Mouse (Mus musculus): ENCODE measurements around the gene Agbl3. TPM values are rescaled to one million over a fixed set of nuclear protein-coding genes. Genes with fewer than 3 reads are reported as not detected.
A peak's percentile ranks its signal among the peaks of the same experiment; 100 is the strongest.

Agbl3 gene
- polyA plus RNA-seq, 1 experiment from 2014 or later = 17.1 TPM

- no peaks in the 10 kb centered on the region for H3K4me1 ChIP-seq (replicated peaks; ENCODE audit: insufficient read depth, low read length)
- 3% methylated on average over 13 of the region's 13 CpGs for WGBS
- H3K9me3 ChIP-seq (replicated peaks; ENCODE audit: low read length) = no peaks in the 10 kb centered on the region
- peak overlapping the region; percentile 97 for H3K9ac ChIP-seq (ENCODE audit: low read depth, low read length)
- no peak for DNase-seq (ENCODE audit: low spot score)
- no peak for ATAC-seq (replicated peaks; ENCODE audit: low FRiP score, low read depth)
- peak overlapping the region; percentile 98 for H3K27ac ChIP-seq
- peak overlapping the region; percentile 78 for H3K4me3 ChIP-seq (replicated peaks; ENCODE audit: low read depth, low read length)
- H3K27me3 ChIP-seq (ENCODE audit: insufficient read depth, low read length) = no peaks in the 10 kb centered on the region
- TF ChIP-seq CTCF (IDR thresholded peaks at IDR 0.05; ENCODE audit: low read depth) = no peak
- H3K4me2 ChIP-seq (ENCODE audit: low read length) = peak overlapping the region; percentile 91
- H3K36me3 ChIP-seq (ENCODE audit: insufficient read depth, low read length) = no peaks in the 10 kb centered on the region
Observed at GRCm38 (mm10) chr6:34780943-34781289, 684 bp downstream of the Agbl3 start.

GRCm38 (mm10) chr6:34782493-34782892, 2.3 kb downstream of the Agbl3 start:
- ATAC-seq (replicated peaks; ENCODE audit: low FRiP score, low read depth) = no peak

GRCm38 (mm10) chr6:34796881-34797280, 16.6 kb downstream of the Agbl3 start:
- Histone ChIP-seq H3K9me3 (replicated peaks; ENCODE audit: low read length) (no peaks in the 10 kb centered on the region), H3K9ac (ENCODE audit: low read depth, low read length) (no peak overlapping the region), H3K27me3 (ENCODE audit: insufficient read depth, low read length) (no peaks in the 10 kb centered on the region), H3K36me3 (ENCODE audit: insufficient read depth, low read length) (no peaks in the 10 kb centered on the region), H3K4me1 (replicated peaks; ENCODE audit: insufficient read depth, low read length) (no peaks in the 10 kb centered on the region), H3K4me3 (replicated peaks; ENCODE audit: low read depth, low read length) (no peak overlapping the region), H3K4me2 (ENCODE audit: low read length) (no peak overlapping the region), H3K27ac (no peak overlapping the region)
- WGBS = 85% methylated on average over 3 of the region's 3 CpGs
- DNase-seq (ENCODE audit: low spot score) = no peak
- no peak for ATAC-seq (replicated peaks; ENCODE audit: low FRiP score, low read depth)
- no peak for TF ChIP-seq CTCF (IDR thresholded peaks at IDR 0.05; ENCODE audit: low read depth)

More at GRCm38 (mm10) chr6:34782493-34782892, 2.3 kb downstream of the Agbl3 start:
- 96% methylated on average over 1 of the region's 1 CpGs for WGBS
- no peaks in the 10 kb centered on the region for H3K27me3 ChIP-seq (ENCODE audit: insufficient read depth, low read length)
- H3K4me3 ChIP-seq (replicated peaks; ENCODE audit: low read depth, low read length) = no peak overlapping the region
- H3K27ac ChIP-seq = no peak overlapping the region
- no peaks in the 10 kb centered on the region for H3K36me3 ChIP-seq (ENCODE audit: insufficient read depth, low read length)
- H3K9ac ChIP-seq (ENCODE audit: low read depth, low read length) = no peak overlapping the region
- no peaks in the 10 kb centered on the region for H3K9me3 ChIP-seq (replicated peaks; ENCODE audit: low read length)
- no peaks in the 10 kb centered on the region for H3K4me1 ChIP-seq (replicated peaks; ENCODE audit: insufficient read depth, low read length)
- DNase-seq (ENCODE audit: low spot score) = no peak
- no peak overlapping the region for H3K4me2 ChIP-seq (ENCODE audit: low read length)
- no peak for TF ChIP-seq CTCF (IDR thresholded peaks at IDR 0.05; ENCODE audit: low read depth)

GRCm38 (mm10) chr6:34797887-34798286, 17.7 kb downstream of the Agbl3 start:
- no peaks in the 10 kb centered on the region for H3K36me3 ChIP-seq (ENCODE audit: insufficient read depth, low read length)
- H3K9ac ChIP-seq (ENCODE audit: low read depth, low read length) = no peak overlapping the region
- no peak overlapping the region for H3K27ac ChIP-seq
- no peak overlapping the region for H3K4me3 ChIP-seq (replicated peaks; ENCODE audit: low read depth, low read length)
- no peaks in the 10 kb centered on the region for H3K27me3 ChIP-seq (ENCODE audit: insufficient read depth, low read length)
- ATAC-seq (replicated peaks; ENCODE audit: low FRiP score, low read depth) = no peak
- TF ChIP-seq CTCF (IDR thresholded peaks at IDR 0.05; ENCODE audit: low read depth) = no peak
- no peaks in the 10 kb centered on the region for H3K4me1 ChIP-seq (replicated peaks; ENCODE audit: insufficient read depth, low read length)
- DNase-seq (ENCODE audit: low spot score) = peak; percentile 38
- H3K4me2 ChIP-seq (ENCODE audit: low read length) = no peak overlapping the region
- 65% methylated on average over 3 of the region's 3 CpGs for WGBS
- no peaks in the 10 kb centered on the region for H3K9me3 ChIP-seq (replicated peaks; ENCODE audit: low read length)

- ATAC-seq (replicated peaks; ENCODE audit: low FRiP score, low read depth) = no peak
- 81% methylated on average over 2 of the region's 2 CpGs for WGBS
- no peaks in the 10 kb centered on the region for H3K27me3 ChIP-seq (ENCODE audit: insufficient read depth, low read length)
- no peak overlapping the region for H3K4me3 ChIP-seq (replicated peaks; ENCODE audit: low read depth, low read length)
- H3K27ac ChIP-seq = no peak overlapping the region
- DNase-seq (ENCODE audit: low spot score) = no peak
- no peak for TF ChIP-seq CTCF (IDR thresholded peaks at IDR 0.05; ENCODE audit: low read depth)
- no peak overlapping the region for H3K9ac ChIP-seq (ENCODE audit: low read depth, low read length)
- no peaks in the 10 kb centered on the region for H3K36me3 ChIP-seq (ENCODE audit: insufficient read depth, low read length)
- H3K4me1 ChIP-seq (replicated peaks; ENCODE audit: insufficient read depth, low read length) = no peaks in the 10 kb centered on the region
- no peaks in the 10 kb centered on the region for H3K9me3 ChIP-seq (replicated peaks; ENCODE audit: low read length)
- no peak overlapping the region for H3K4me2 ChIP-seq (ENCODE audit: low read length)
Observed at GRCm38 (mm10) chr6:34805582-34805981, 25.4 kb downstream of the Agbl3 start.

GRCm38 (mm10) chr6:34810651-34811050, 30.4 kb downstream of the Agbl3 start:
- H3K27me3 ChIP-seq (ENCODE audit: insufficient read depth, low read length) = no peaks in the 10 kb centered on the region
- H3K4me1 ChIP-seq (replicated peaks; ENCODE audit: insufficient read depth, low read length) = no peaks in the 10 kb centered on the region
- DNase-seq (ENCODE audit: low spot score) (no peak), ATAC-seq (replicated peaks; ENCODE audit: low FRiP score, low read depth) (no peak)
- TF ChIP-seq CTCF (IDR thresholded peaks at IDR 0.05; ENCODE audit: low read depth) = no peak
- no peaks in the 10 kb centered on the region for H3K9me3 ChIP-seq (replicated peaks; ENCODE audit: low read length)
- no peak overlapping the region for H3K4me3 ChIP-seq (replicated peaks; ENCODE audit: low read depth, low read length)
- 87% methylated on average over 4 of the region's 4 CpGs for WGBS
- no peak overlapping the region for H3K4me2 ChIP-seq (ENCODE audit: low read length)
- no peak overlapping the region for H3K9ac ChIP-seq (ENCODE audit: low read depth, low read length)
- no peak overlapping the region for H3K27ac ChIP-seq
- no peaks in the 10 kb centered on the region for H3K36me3 ChIP-seq (ENCODE audit: insufficient read depth, low read length)

GRCm38 (mm10) chr6:34824406-34824805, 44.2 kb downstream of the Agbl3 start:
- Histone ChIP-seq H3K36me3 (ENCODE audit: insufficient read depth, low read length) (no peaks in the 10 kb centered on the region), H3K9me3 (replicated peaks; ENCODE audit: low read length) (no peaks in the 10 kb centered on the region; the same call in 1 of the 2 replicates), H3K27ac (no peak overlapping the region), H3K4me1 (replicated peaks; ENCODE audit: insufficient read depth, low read length) (no peaks in the 10 kb centered on the region), H3K27me3 (ENCODE audit: insufficient read depth, low read length) (no peaks in the 10 kb centered on the region), H3K9ac (ENCODE audit: low read depth, low read length) (no peak overlapping the region), H3K4me2 (ENCODE audit: low read length) (no peak overlapping the region), H3K4me3 (replicated peaks; ENCODE audit: low read depth, low read length) (no peak overlapping the region)
- no peak for DNase-seq (ENCODE audit: low spot score)
- no peak for TF ChIP-seq CTCF (IDR thresholded peaks at IDR 0.05; ENCODE audit: low read depth)
- no peak for ATAC-seq (replicated peaks; ENCODE audit: low FRiP score, low read depth)

All from kidney, postnatal 0 days (tissue).